Mouse (Mus musculus) C2C12 (cell line): ENCODE measurements around the gene Sp7. TPM values are rescaled to one million over a fixed set of nuclear protein-coding genes. Genes with fewer than 3 reads are reported as not detected.

Experiments
- H3K27me3 ChIP-seq: one replicate; pipeline ENCODE4 v1.6.1; 2011; ENCODE audit not compliant: control insufficient read depth, insufficient read depth, insufficient read length
- H3K36me3 ChIP-seq: one replicate; pipeline ENCODE4 v1.6.1; 2011; ENCODE audit not compliant: control insufficient read depth, insufficient read depth
- H3K4me3 ChIP-seq: one replicate; pipeline ENCODE4 v1.5.1; 2011; ENCODE audit warnings: mild to moderate bottlenecking, control low read depth; ENCODE audit not compliant: poor library complexity, insufficient read depth, severe bottlenecking
- H3K79me2 ChIP-seq: one replicate; pipeline ENCODE4 v1.6.1; 2011; ENCODE audit not compliant: control insufficient read depth, insufficient read depth
- H3K79me3 ChIP-seq: one replicate; pipeline ENCODE4 v1.6.1; 2011; ENCODE audit warnings: low read depth, control low read depth
- H3ac ChIP-seq: one replicate; pipeline ENCODE3; 2011; ENCODE audit warnings: low read depth; ENCODE audit not compliant: control insufficient read depth, insufficient read length
- CEBPB ChIP-seq: IDR thresholded peaks from one replicate; pipeline ENCODE4 v1.6.1; 2011; ENCODE audit warnings: low read depth, mild to moderate bottlenecking, control low read depth, moderate library complexity
- CTCF ChIP-seq: IDR thresholded peaks from one replicate; pipeline ENCODE4 v1.5.1; 2011; ENCODE audit not compliant: control insufficient read depth, insufficient read depth, insufficient read length
- FOSL1 ChIP-seq: IDR thresholded peaks from one replicate; pipeline ENCODE4 v1.8.0; 2011; ENCODE audit warnings: mild to moderate bottlenecking, low read length; ENCODE audit not compliant: poor library complexity, insufficient read depth, severe bottlenecking
- MAX ChIP-seq: IDR thresholded peaks from one replicate; pipeline ENCODE4 v1.6.1; 2011; ENCODE audit warnings: mild to moderate bottlenecking, control low read depth
- MYOD1 ChIP-seq: IDR thresholded peaks from one replicate; pipeline ENCODE4 v1.6.1; 2011; ENCODE audit warnings: low read depth; ENCODE audit not compliant: control insufficient read depth, insufficient read length
- MYOG ChIP-seq: IDR thresholded peaks from one replicate; pipeline ENCODE4 v1.6.1; 2011; ENCODE audit not compliant: control insufficient read depth, insufficient read length; ENCODE audit errors: extremely low read depth
- USF1 ChIP-seq: IDR thresholded peaks from one replicate; pipeline ENCODE4 v1.6.1; 2011; ENCODE audit warnings: low read depth, mild to moderate bottlenecking, control low read depth, moderate library complexity
- polyA plus RNA-seq: library from polyadenylated mRNA; unstranded; fragments of >200 nt; fragmentation: generic; extraction: Trizol; gene quantifications from one replicate; pipeline ENCODE4 v1.2.1, GENCODE M21; 2012; ENCODE audit warnings: missing spikeins

Gene Sp7
- polyA plus RNA-seq, 1 experiment: 10.8 TPM

- no peaks in the 10 kb centered on the region for H3K27me3 ChIP-seq
- no peak overlapping the region for H3K4me3 ChIP-seq
- TF ChIP-seq MAX: no peak
- no peak for TF ChIP-seq MYOG
- TF ChIP-seq CEBPB: no peak
- no peak for TF ChIP-seq MYOD1
- no peak for TF ChIP-seq CTCF
- TF ChIP-seq USF1: no peak
- TF ChIP-seq FOSL1: no peak
- H3K79me2 ChIP-seq: no peaks in the 10 kb centered on the region
- H3K36me3 ChIP-seq: no peaks in the 10 kb centered on the region
- H3K79me3 ChIP-seq: no peaks in the 10 kb centered on the region
- no peak overlapping the region for H3ac ChIP-seq
Observed at GRCm38 (mm10) chr15:102393584-102394014, 26.6 kb upstream of the Sp7 start.

GRCm38 (mm10) chr15:102392520-102392919 is 25.5 kb upstream of the Sp7 start:
- H3K79me2 ChIP-seq: no peaks in the 10 kb centered on the region
- TF ChIP-seq CTCF (no peak), USF1 (no peak), MAX (no peak), MYOG (no peak), CEBPB (no peak), FOSL1 (no peak), MYOD1 (no peak)
- H3K4me3 ChIP-seq: no peak overlapping the region
- H3K36me3 ChIP-seq: no peaks in the 10 kb centered on the region
- H3K79me3 ChIP-seq: no peaks in the 10 kb centered on the region
- H3K27me3 ChIP-seq: no peaks in the 10 kb centered on the region
- no peak overlapping the region for H3ac ChIP-seq

- no peak for TF ChIP-seq CTCF
- TF ChIP-seq CEBPB: no peak
- no peak for TF ChIP-seq MAX
- no peak for TF ChIP-seq MYOG
- TF ChIP-seq FOSL1: no peak
- no peak for TF ChIP-seq USF1
- TF ChIP-seq MYOD1: peak; percentile 46
- no peaks in the 10 kb centered on the region for H3K79me3 ChIP-seq
- H3K4me3 ChIP-seq: no peak overlapping the region
- no peak overlapping the region for H3ac ChIP-seq
- H3K27me3 ChIP-seq: no peaks in the 10 kb centered on the region
- H3K36me3 ChIP-seq: no peaks in the 10 kb centered on the region
- no peaks in the 10 kb centered on the region for H3K79me2 ChIP-seq
Observed at GRCm38 (mm10) chr15:102388942-102389341, 22.0 kb upstream of the Sp7 start.

- H3K36me3 ChIP-seq: no peaks in the 10 kb centered on the region
- H3K4me3 ChIP-seq: no peak overlapping the region
- H3K27me3 ChIP-seq: no peaks in the 10 kb centered on the region
- H3K79me2 ChIP-seq: no peaks in the 10 kb centered on the region
- no peaks in the 10 kb centered on the region for H3K79me3 ChIP-seq
- TF ChIP-seq USF1: no peak
- TF ChIP-seq FOSL1: no peak
- no peak for TF ChIP-seq MYOG
- TF ChIP-seq CEBPB: no peak
- TF ChIP-seq MAX: no peak
- TF ChIP-seq MYOD1: no peak
- TF ChIP-seq CTCF: no peak
- no peak overlapping the region for H3ac ChIP-seq
Observed at GRCm38 (mm10) chr15:102386640-102387039, 19.7 kb upstream of the Sp7 start.

- no peaks in the 10 kb centered on the region for H3K36me3 ChIP-seq
- H3K79me3 ChIP-seq: no peaks in the 10 kb centered on the region
- H3ac ChIP-seq: no peak overlapping the region
- H3K79me2 ChIP-seq: no peaks in the 10 kb centered on the region
- H3K27me3 ChIP-seq: no peaks in the 10 kb centered on the region
- no peak for TF ChIP-seq MYOG
- no peak for TF ChIP-seq CTCF
- TF ChIP-seq USF1: no peak
- no peak for TF ChIP-seq MYOD1
- TF ChIP-seq MAX: no peak
- TF ChIP-seq CEBPB: no peak
- TF ChIP-seq FOSL1: no peak
- no peak overlapping the region for H3K4me3 ChIP-seq
Observed at GRCm38 (mm10) chr15:102383671-102384070, 16.7 kb upstream of the Sp7 start.

- TF ChIP-seq MYOG (no peak), MAX (peak; percentile 43), CTCF (peak; percentile 94), USF1 (no peak), CEBPB (no peak)
- no peak overlapping the region for H3K4me3 ChIP-seq
- no peaks in the 10 kb centered on the region for H3K79me2 ChIP-seq
- no peaks in the 10 kb centered on the region for H3K27me3 ChIP-seq
- no peaks in the 10 kb centered on the region for H3K79me3 ChIP-seq
- no peak overlapping the region for H3ac ChIP-seq
- H3K36me3 ChIP-seq: no peaks in the 10 kb centered on the region
Observed at GRCm38 (mm10) chr15:102381575-102381974, 14.6 kb upstream of the Sp7 start.
